Mouse (Mus musculus) hindbrain, embryonic 15.5 days (tissue): ENCODE results near the gene Zdhhc16. TPM values are rescaled to one million over a fixed set of nuclear protein-coding genes. Genes with fewer than 3 reads are reported as not detected.

ENCODE experiments used
- ATAC-seq: fragments of 200-750 bp; cut with Nextera tagmentation; 2 replicates; pipeline ENCODE4 v1.8.0; 2017; ENCODE audit warnings: low read depth, moderate number of reproducible peaks, moderate TSS enrichment; ENCODE audit not compliant: low FRiP score
- H3K27ac ChIP-seq: fragments of 300-500 bp; sonication (generic); replicated peaks from 2 replicates; pipeline ENCODE4 v1.5.1; 2015; ENCODE audit warnings: mild to moderate bottlenecking, inconsistent platforms
- H3K27me3 ChIP-seq: fragments of 300-500 bp; sonication (generic); 2 replicates; pipeline ENCODE4 v1.6.1; 2015; ENCODE audit warnings: control low read depth, inconsistent platforms
- H3K36me3 ChIP-seq: fragments of 300-500 bp; sonication (generic); 2 replicates; pipeline ENCODE4 v1.6.1; 2015; ENCODE audit warnings: control low read depth, inconsistent platforms
- H3K4me1 ChIP-seq: fragments of 300-500 bp; sonication (generic); replicated peaks from 2 replicates; pipeline ENCODE4 v1.6.1; 2015; ENCODE audit warnings: control low read depth, inconsistent platforms
- H3K4me2 ChIP-seq: fragments of 300-500 bp; sonication (generic); 2 replicates; pipeline ENCODE4 v1.6.1; 2015; ENCODE audit warnings: moderate library complexity, mild to moderate bottlenecking, inconsistent platforms
- H3K4me3 ChIP-seq: fragments of 300-500 bp; sonication (generic); 2 replicates; pipeline ENCODE4 v1.5.1; 2015; ENCODE audit warnings: mild to moderate bottlenecking, inconsistent platforms
- H3K9ac ChIP-seq: fragments of 300-500 bp; sonication (generic); 2 replicates; pipeline ENCODE4 v1.6.1; 2015; ENCODE audit warnings: inconsistent platforms
- H3K9me3 ChIP-seq: fragments of 300-500 bp; sonication (generic); 2 replicates; pipeline ENCODE4 v1.6.1; 2016; ENCODE audit warnings: control low read depth, inconsistent platforms
- WGBS: fragments of 180-500 bp; shearing (Covaris S2); methylation state at CpG from one replicate; pipeline ENCODE4 v1.1.7; 2015; 5-methylcytosine and 5-hydroxymethylcytosine counted together
- polyA plus RNA-seq: library from polyadenylated mRNA; unstranded; fragments of >200 nt; fragmentation: Nextera tagmentation; extraction: Ambion mirVana; gene quantifications from 2 replicates; pipeline ENCODE4 v1.2.1, GENCODE M21; 2015

Zdhhc16 gene
- polyA plus RNA-seq, 1 experiment from 2014 or later: 85.9 TPM

DNA sequence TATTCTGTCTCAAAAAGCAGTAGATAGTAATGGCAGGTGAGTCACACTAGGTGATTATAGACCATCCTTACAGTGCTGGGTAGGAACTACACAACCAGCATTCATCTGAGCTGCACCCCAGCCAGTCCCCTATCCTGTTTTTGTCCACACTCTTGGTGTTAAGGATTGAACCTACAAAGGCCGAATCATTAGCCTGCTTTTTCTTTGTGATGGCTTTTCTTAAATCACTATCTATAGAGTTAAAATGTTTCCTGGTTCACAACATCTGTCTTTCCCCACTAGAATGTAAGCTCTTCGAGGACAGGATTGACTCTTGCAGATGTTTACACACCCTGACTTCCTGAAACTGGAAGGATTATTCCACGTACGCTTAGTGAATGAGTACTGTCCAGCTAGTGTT is 13.8 kb upstream of the Zdhhc16 start:
- Histone ChIP-seq H3K27me3 (no peaks in the 10 kb centered on the region), H3K9me3 (no peaks in the 10 kb centered on the region), H3K4me1 (peaks cover 6% of the 10 kb centered on the region; the same call in 1 of the 2 replicates), H3K27ac (no peak overlapping the region), H3K4me3 (no peak overlapping the region), H3K9ac (no peak overlapping the region), H3K36me3 (peaks cover 71% of the 10 kb centered on the region), H3K4me2 (no peak overlapping the region)
- WGBS: 82% methylated on average over 4 of the region's 4 CpGs
- no peak for ATAC-seq

DNA sequence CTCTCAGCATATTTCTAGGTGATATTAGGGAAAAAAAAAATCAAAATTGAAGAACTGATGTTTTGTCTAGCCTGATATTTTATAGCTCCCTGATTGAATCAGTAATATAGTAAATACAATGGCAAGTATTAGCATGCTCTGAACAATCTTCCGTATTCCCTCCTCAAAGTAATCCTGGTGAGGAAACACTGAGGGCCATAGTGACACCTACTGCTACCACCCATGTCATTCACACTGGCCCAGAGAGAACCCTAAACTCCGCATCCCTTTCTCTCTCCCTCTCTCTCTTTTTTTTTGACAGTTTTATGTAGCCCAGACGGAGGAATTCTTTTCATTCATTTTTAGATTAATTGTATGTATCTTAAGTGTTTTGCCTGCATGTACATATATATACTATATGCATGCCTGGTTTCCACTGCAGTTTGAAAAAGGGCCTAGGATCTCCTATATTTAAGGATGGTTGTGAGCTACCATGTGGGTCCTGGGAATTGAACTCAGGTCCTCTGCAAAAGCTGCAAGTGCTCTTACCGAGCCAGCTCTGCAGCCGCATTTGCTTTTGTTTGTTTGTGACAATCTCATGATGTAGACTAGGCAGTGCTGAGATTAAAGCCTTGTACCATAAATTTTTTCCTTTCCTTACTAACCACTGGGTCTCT is 12.7 kb upstream of the Zdhhc16 start:
- no peak for ATAC-seq
- WGBS: 81% methylated on average over 5 of the region's 5 CpGs
- peaks cover 72% of the 10 kb centered on the region for H3K36me3 ChIP-seq
- no peaks in the 10 kb centered on the region for H3K9me3 ChIP-seq
- no peak overlapping the region for H3K27ac ChIP-seq
- H3K4me3 ChIP-seq: no peak overlapping the region
- no peaks in the 10 kb centered on the region for H3K4me1 ChIP-seq
- no peaks in the 10 kb centered on the region for H3K27me3 ChIP-seq
- H3K9ac ChIP-seq: no peak overlapping the region
- no peak overlapping the region for H3K4me2 ChIP-seq

DNA sequence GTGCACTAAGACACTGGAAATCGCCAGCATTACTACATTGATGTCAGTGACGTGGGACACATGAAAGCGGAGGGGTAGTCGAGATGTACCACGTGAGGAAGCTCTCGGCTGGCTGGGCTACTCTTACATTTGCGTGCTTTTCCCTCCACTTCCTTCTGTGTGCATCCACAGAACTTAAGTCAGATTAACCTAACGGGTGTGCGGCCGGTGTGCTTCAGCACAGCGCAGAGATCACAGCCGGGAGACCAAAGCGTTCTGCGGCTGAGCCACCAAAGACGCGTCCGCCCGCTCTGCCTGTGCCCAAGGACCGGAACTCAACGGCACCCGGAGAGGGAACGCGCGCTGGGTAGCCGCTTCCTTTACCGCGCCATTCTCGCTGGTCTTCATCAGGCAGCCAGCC is 594 bp upstream of the Zdhhc16 start:
- H3K36me3 ChIP-seq: peaks cover 32% of the 10 kb centered on the region
- under 1% methylated on average over 28 of the region's 28 CpGs for WGBS
- ATAC-seq: peak; percentile 35

DNA sequence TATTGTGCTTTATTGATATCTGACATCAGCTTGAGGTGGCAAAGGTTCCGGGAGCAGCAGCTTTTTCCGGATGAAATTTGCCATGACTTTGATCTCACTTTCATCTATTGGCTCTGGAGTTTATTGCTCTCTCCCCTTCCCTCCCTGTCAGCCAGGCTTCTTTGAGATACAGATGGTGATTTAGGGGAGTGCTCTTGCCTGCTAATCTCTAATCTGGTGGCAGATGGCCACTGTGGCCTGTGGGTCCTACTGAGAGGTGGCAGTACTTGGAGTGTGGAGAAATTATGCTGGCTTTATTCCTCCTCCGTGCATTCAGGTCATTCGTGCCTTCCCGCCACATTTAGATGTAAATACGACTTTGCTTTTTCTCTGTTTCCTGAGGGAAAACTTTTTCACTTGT is 844 bp downstream of the Zdhhc16 start:
- WGBS: 35% methylated on average over 6 of the region's 6 CpGs
- peak overlapping the region; percentile 77 for H3K9ac ChIP-seq
- no peak for ATAC-seq
- peak overlapping the region; percentile 81 for H3K4me3 ChIP-seq
- H3K27me3 ChIP-seq: no peaks in the 10 kb centered on the region
- H3K27ac ChIP-seq: no peak overlapping the region
- peak overlapping the region; percentile 79 for H3K4me2 ChIP-seq
- H3K4me1 ChIP-seq: peaks cover 29% of the 10 kb centered on the region
- H3K9me3 ChIP-seq: no peaks in the 10 kb centered on the region
- peaks cover 31% of the 10 kb centered on the region for H3K36me3 ChIP-seq

More for the DNA sequence above, 594 bp upstream of the Zdhhc16 start:
- H3K9ac ChIP-seq: peak overlapping the region; percentile 62
- peaks cover 29% of the 10 kb centered on the region for H3K4me1 ChIP-seq
- peak overlapping the region; percentile 79 for H3K4me2 ChIP-seq
- H3K9me3 ChIP-seq: no peaks in the 10 kb centered on the region
- H3K4me3 ChIP-seq: peak overlapping the region; percentile 81
- H3K27me3 ChIP-seq: no peaks in the 10 kb centered on the region
- peak overlapping the region; percentile 75 for H3K27ac ChIP-seq

DNA sequence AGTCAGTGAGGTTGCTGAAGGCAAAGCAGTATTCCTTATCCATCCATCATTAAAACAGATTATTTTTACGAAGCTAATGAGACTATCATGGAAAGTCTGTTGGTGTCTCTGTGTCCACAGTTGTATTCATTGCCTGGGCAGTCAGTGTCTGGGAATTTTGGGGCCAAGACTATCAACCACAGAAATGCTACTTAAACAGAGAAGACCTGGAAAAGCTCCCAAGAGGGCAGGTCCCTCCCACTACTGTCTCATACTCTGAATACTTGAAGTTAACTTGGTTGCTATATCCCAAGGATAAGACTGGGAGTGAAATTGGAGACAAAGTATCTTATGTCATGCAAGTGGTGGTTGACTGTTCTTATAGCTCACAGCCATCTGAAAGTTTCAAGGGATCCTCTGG is 2.6 kb downstream of the Zdhhc16 start:
- WGBS: 92% methylated on average over 1 of the region's 1 CpGs

DNA sequence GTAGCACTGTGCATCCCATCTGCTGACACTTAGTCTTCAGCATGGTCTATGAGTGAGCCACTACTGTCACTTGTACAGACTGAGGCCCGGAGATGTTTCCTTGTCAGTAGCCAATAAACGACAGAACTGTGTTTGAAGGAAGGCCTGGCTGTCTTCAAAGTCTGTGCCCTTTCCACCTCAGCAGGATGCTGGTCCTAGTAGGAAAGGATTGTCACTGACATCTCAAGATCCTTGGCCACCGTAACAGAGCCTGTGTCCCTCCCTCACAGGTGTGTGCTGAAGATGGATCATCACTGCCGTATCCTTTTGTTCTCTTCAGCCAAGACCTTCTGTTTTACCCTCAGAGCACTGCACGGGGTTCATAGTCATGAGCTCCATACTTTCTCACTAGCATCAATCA is 5.3 kb downstream of the Zdhhc16 start:
- H3K4me3 ChIP-seq: no peak overlapping the region
- H3K4me2 ChIP-seq: no peak overlapping the region
- WGBS: 95% methylated on average over 5 of the region's 5 CpGs
- H3K9me3 ChIP-seq: no peaks in the 10 kb centered on the region
- H3K27ac ChIP-seq: no peak overlapping the region
- H3K36me3 ChIP-seq: peaks cover 58% of the 10 kb centered on the region
- no peaks in the 10 kb centered on the region for H3K27me3 ChIP-seq
- H3K9ac ChIP-seq: no peak overlapping the region
- no peak for ATAC-seq
- peaks cover 20% of the 10 kb centered on the region for H3K4me1 ChIP-seq

More for the DNA sequence above, 2.6 kb downstream of the Zdhhc16 start:
- no peak overlapping the region for H3K27ac ChIP-seq
- peaks cover 35% of the 10 kb centered on the region for H3K36me3 ChIP-seq
- no peak overlapping the region for H3K9ac ChIP-seq
- ATAC-seq: no peak
- H3K9me3 ChIP-seq: no peaks in the 10 kb centered on the region
- H3K4me3 ChIP-seq: no peak overlapping the region
- H3K4me2 ChIP-seq: no peak overlapping the region
- H3K27me3 ChIP-seq: no peaks in the 10 kb centered on the region
- H3K4me1 ChIP-seq: peaks cover 29% of the 10 kb centered on the region

DNA sequence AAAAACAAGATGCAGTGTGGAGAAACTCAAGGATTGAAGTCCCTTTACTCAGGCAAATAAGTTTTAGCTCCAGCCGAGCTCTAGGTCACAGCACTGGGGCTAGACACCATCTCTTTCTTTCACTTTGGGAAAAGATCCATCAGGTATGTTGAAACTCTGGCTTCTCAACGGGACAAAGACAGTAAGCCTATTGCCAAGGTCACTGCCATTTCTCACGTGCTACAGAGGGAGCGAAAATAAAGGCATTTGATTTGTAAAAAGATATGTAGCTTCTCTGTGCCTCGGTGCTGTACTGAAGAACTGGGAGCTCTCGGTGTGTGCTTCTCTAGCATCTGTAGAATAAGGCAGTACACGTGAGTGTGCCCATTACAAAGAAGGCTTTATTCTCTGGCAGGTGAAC is 10.6 kb downstream of the Zdhhc16 start:
- Histone ChIP-seq H3K36me3 (peaks cover 92% of the 10 kb centered on the region), H3K4me3 (no peak overlapping the region), H3K4me1 (no peaks in the 10 kb centered on the region), H3K4me2 (no peak overlapping the region), H3K27me3 (no peaks in the 10 kb centered on the region), H3K27ac (no peak overlapping the region), H3K9ac (no peak overlapping the region), H3K9me3 (no peaks in the 10 kb centered on the region)
- no peak for ATAC-seq
- WGBS: 94% methylated on average over 7 of the region's 7 CpGs

DNA sequence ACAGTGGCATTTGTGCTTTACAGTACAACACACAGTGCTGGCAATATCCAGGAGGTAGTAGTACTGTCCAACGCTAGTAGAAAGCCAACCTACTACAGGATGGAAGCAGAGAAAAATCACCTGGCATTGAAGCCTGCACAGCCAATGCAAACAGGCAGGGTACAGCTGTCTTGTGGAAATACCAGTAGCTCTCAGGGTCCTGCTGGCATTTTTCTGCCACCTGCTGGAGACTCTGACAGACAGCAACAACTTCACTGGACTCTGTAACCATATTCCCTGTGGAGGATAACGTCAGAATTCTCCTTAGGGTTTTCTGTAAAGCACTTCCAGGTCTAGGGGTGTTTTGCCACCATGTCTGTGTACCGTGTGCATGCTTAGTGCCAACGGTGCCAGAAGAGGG is 19.0 kb downstream of the Zdhhc16 start:
- no peak for ATAC-seq
- Histone ChIP-seq H3K9ac (no peak overlapping the region), H3K27me3 (no peaks in the 10 kb centered on the region), H3K27ac (no peak overlapping the region), H3K36me3 (peaks cover 77% of the 10 kb centered on the region), H3K9me3 (no peaks in the 10 kb centered on the region), H3K4me2 (no peak overlapping the region), H3K4me1 (no peaks in the 10 kb centered on the region), H3K4me3 (no peak overlapping the region)
- WGBS: 76% methylated on average over 4 of the region's 4 CpGs

DNA sequence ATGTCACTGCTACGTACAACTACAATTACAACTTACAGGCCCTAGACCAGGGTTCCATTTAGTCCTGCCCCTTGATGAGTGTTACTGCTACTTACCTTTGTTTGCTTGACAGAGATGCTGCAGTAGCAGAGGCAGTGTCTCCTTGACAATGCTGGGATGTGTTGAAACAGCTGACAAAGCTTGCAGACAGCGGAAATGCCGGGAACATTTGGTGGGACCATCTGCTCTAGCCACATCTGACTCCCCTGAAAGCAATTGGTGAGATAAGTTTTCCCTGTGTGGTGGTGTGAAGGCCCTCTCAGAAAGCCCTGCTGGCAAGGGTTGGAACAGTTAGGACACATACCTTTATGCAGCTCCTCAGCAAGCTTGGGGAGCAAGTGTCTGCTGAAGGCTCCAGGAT is 20.3 kb downstream of the Zdhhc16 start:
- no peaks in the 10 kb centered on the region for H3K27me3 ChIP-seq
- H3K4me2 ChIP-seq: no peak overlapping the region
- no peaks in the 10 kb centered on the region for H3K9me3 ChIP-seq
- H3K27ac ChIP-seq: no peak overlapping the region
- no peak overlapping the region for H3K4me3 ChIP-seq
- ATAC-seq: no peak
- H3K36me3 ChIP-seq: peaks cover 72% of the 10 kb centered on the region
- H3K9ac ChIP-seq: no peak overlapping the region
- H3K4me1 ChIP-seq: no peaks in the 10 kb centered on the region
- WGBS: 95% methylated on average over 3 of the region's 3 CpGs

DNA sequence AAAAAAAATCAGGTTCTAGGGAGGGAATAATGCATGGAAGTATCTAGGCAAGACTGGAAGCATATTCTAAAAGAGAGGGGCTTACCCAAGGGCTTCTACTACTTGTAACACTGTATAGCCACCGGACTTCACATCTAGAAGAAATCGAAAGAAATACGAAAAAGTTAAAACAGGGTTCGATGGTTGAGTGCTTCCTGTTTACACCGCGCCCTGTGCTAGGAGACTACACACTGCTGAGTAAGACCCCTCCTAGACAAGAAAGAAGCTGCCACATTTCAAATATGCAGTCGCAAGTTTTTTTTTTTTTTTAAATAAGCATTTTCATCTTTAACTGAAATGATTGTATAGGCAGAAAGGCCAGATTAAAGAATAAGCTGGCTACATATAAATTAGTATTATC is 36.3 kb downstream of the Zdhhc16 start:
- H3K4me2 ChIP-seq: no peak overlapping the region
- no peak for ATAC-seq
- H3K27me3 ChIP-seq: no peaks in the 10 kb centered on the region
- WGBS: 95% methylated on average over 7 of the region's 7 CpGs
- H3K4me1 ChIP-seq: peaks cover 10% of the 10 kb centered on the region
- H3K4me3 ChIP-seq: no peak overlapping the region
- no peak overlapping the region for H3K27ac ChIP-seq
- no peaks in the 10 kb centered on the region for H3K9me3 ChIP-seq
- H3K9ac ChIP-seq: no peak overlapping the region
- peaks cover 32% of the 10 kb centered on the region for H3K36me3 ChIP-seq

DNA sequence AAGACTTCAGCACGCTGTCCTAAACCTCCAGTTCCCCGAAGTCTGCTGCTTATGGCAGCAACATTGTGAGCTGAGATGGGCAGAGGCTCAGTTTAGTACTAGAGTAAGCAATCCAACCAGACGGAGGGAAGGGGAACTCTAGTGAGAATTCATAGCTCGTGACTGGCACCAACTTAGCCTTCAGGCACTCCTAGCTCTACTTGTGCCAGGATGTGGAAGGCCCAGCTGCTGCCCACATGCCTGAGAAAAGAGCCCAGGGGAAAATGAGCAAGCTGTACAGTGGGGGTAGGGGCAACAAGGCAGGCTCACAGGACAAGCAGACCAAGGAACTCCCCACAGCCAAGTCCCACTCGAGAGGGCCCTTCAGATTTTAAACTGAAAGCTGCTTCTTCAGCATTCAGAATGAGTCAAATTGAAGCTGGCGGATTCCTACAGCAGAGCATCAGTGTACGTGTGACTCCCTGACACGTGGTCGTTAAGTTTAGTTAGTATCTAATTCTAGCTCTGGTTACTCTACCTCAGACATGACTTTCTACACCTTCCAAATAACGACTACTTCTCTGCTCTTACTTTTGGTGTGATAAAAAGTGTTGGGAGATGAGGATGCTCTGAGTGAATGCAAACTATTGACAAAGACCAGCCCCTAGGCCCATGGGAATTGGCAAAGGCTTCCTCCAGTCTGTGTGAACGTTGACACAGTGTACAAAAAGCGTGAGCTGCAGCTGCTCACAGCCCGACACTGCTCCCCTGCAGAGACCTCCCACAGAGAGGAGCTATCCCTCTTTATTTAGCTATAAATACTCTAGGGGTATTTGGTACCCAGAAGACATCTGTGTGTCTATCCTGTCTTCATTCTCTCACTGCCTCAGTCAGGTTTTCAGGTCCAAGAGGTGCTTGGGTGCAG is 40.9 kb downstream of the Zdhhc16 start:
- Histone ChIP-seq H3K27me3 (no peaks in the 10 kb centered on the region), H3K4me1 (peaks cover 13% of the 10 kb centered on the region), H3K9ac (no peak overlapping the region), H3K4me2 (no peak overlapping the region), H3K27ac (peak overlapping the region; percentile 6; the same call in 1 of the 2 replicates), H3K4me3 (no peak overlapping the region), H3K9me3 (no peaks in the 10 kb centered on the region), H3K36me3 (peaks cover 5% of the 10 kb centered on the region; the same call in 1 of the 2 replicates)
- 50% methylated on average over 13 of the region's 13 CpGs for WGBS
- peak; percentile 56; the same call in 1 of the 2 replicates for ATAC-seq

DNA sequence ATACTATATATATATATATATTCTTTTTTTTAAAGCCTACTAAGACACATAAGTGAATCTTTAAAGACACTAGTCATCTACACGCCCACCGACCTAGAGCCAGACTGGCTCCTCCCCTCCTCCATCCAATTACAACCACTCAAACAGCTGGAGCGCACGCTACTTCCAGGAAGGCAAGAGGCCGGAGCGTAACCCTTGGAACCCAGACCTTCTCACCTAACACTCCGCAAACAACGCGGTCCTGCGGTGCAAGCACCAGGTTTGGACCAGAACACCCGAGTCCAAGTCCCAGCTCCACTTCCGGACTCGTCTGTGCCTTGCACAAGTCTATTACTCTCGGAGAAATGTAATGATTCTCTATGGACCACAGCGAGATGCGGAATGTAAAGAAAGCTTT is 47.1 kb downstream of the Zdhhc16 start:
- H3K4me2 ChIP-seq: peak overlapping the region; percentile 62
- H3K27me3 ChIP-seq: peaks cover 7% of the 10 kb centered on the region; the same call in 1 of the 2 replicates
- H3K4me1 ChIP-seq: peaks cover 16% of the 10 kb centered on the region
- under 1% methylated on average over 16 of the region's 16 CpGs for WGBS
- no peaks in the 10 kb centered on the region for H3K36me3 ChIP-seq
- peak; percentile 10 for ATAC-seq
- H3K4me3 ChIP-seq: peak overlapping the region; percentile 82
- H3K9me3 ChIP-seq: no peaks in the 10 kb centered on the region
- H3K27ac ChIP-seq: peak overlapping the region; percentile 87
- H3K9ac ChIP-seq: peak overlapping the region; percentile 75
